Mouse (Mus musculus): ENCODE results near the gene Csnk2b. TPM values are rescaled to one million over a fixed set of nuclear protein-coding genes. Genes with fewer than 3 reads are reported as not detected.

Gene Csnk2b
- polyA plus RNA-seq, 1 experiment from 2014 or later: 310 TPM

GRCm38 (mm10) chr17:35092403-35093198 is 29.3 kb downstream of the Csnk2b start:
- DNase-seq (ENCODE audit: low spot score) (no peak), ATAC-seq (ENCODE audit: low FRiP score) (no peak)
- no peak overlapping the region for H3K9ac ChIP-seq (ENCODE audit: low read depth, low read length)
- no peaks in the 10 kb centered on the region for H3K27me3 ChIP-seq (ENCODE audit: control insufficient read depth, insufficient read depth, low read length)
- no peak overlapping the region for H3K4me3 ChIP-seq (ENCODE audit: low read depth, low read length)
- 0 out of 2 replicates have a peak, but pooled peaks cover 6% of the 10 kb centered on the region for H3K36me3 ChIP-seq (ENCODE audit: control insufficient read depth, insufficient read depth, low read length)
- WGBS: 93% methylated on average over 14 of the region's 14 CpGs
- no peak overlapping the region for H3K4me2 ChIP-seq (replicated peaks; ENCODE audit: low read depth, low read length)
- no peak overlapping the region for H3K27ac ChIP-seq (ENCODE audit: low read depth, low read length)
- no peaks in the 10 kb centered on the region for H3K9me3 ChIP-seq (ENCODE audit: control insufficient read depth, low read length)
- peaks cover 7% of the 10 kb centered on the region; the same call in 1 of the 2 replicates for H3K4me1 ChIP-seq (replicated peaks; ENCODE audit: control insufficient read depth, insufficient read depth, low read length)

GRCm38 (mm10) chr17:35090166-35090932 is 31.5 kb downstream of the Csnk2b start:
- Histone ChIP-seq H3K9ac (ENCODE audit: low read depth, low read length) (peak overlapping the region; percentile 83), H3K27ac (ENCODE audit: low read depth, low read length) (no peak overlapping the region), H3K4me1 (replicated peaks; ENCODE audit: control insufficient read depth, insufficient read depth, low read length) (peaks cover 7% of the 10 kb centered on the region; the same call in 1 of the 2 replicates), H3K9me3 (ENCODE audit: control insufficient read depth, low read length) (no peaks in the 10 kb centered on the region), H3K27me3 (ENCODE audit: control insufficient read depth, insufficient read depth, low read length) (no peaks in the 10 kb centered on the region), H3K4me3 (ENCODE audit: low read depth, low read length) (peak overlapping the region; percentile 54), H3K4me2 (replicated peaks; ENCODE audit: low read depth, low read length) (peak overlapping the region; percentile 47), H3K36me3 (ENCODE audit: control insufficient read depth, insufficient read depth, low read length) (0 out of 2 replicates have a peak, but pooled peaks cover 6% of the 10 kb centered on the region)
- DNase-seq (ENCODE audit: low spot score) (no peak), ATAC-seq (ENCODE audit: low FRiP score) (no peak)
- WGBS: 76% methylated on average over 8 of the region's 8 CpGs

- 0 out of 2 replicates have a peak, but pooled peaks cover 6% of the 10 kb centered on the region for H3K36me3 ChIP-seq (ENCODE audit: control insufficient read depth, insufficient read depth, low read length)
- H3K4me1 ChIP-seq (replicated peaks; ENCODE audit: control insufficient read depth, insufficient read depth, low read length): peaks cover 7% of the 10 kb centered on the region; the same call in 1 of the 2 replicates
- WGBS: 3% methylated on average over 61 of the region's 67 CpGs
- peak; percentile 98 for ATAC-seq (ENCODE audit: low FRiP score)
- H3K9ac ChIP-seq (ENCODE audit: low read depth, low read length): peak within 1 kb of the TSS; percentile 83
- peak within 1 kb of the TSS; percentile 47 for H3K4me2 ChIP-seq (replicated peaks; ENCODE audit: low read depth, low read length)
- H3K9me3 ChIP-seq (ENCODE audit: control insufficient read depth, low read length): no peaks in the 10 kb centered on the region
- H3K27ac ChIP-seq (ENCODE audit: low read depth, low read length): peak within 1 kb of the TSS; percentile 95
- peak within 1 kb of the TSS; percentile 54 for H3K4me3 ChIP-seq (ENCODE audit: low read depth, low read length)
- peak; percentile 96 for DNase-seq (ENCODE audit: low spot score)
- H3K27me3 ChIP-seq (ENCODE audit: control insufficient read depth, insufficient read depth, low read length): no peaks in the 10 kb centered on the region
These were observed 32.8 kb downstream of the Csnk2b start, which contains the start of gene Abhd16a for GRCm38 (mm10) chr17:35088825-35089644. TSS of gene Abhd16a (plus strand) at chr17:35089263.

GRCm38 (mm10) chr17:35088151-35088550 is 33.7 kb downstream of the Csnk2b start:
- Histone ChIP-seq H3K4me2 (replicated peaks; ENCODE audit: low read depth, low read length) (no peak overlapping the region), H3K27me3 (ENCODE audit: control insufficient read depth, insufficient read depth, low read length) (no peaks in the 10 kb centered on the region), H3K4me3 (ENCODE audit: low read depth, low read length) (no peak overlapping the region), H3K36me3 (ENCODE audit: control insufficient read depth, insufficient read depth, low read length) (0 out of 2 replicates have a peak, but pooled peaks cover 6% of the 10 kb centered on the region), H3K27ac (ENCODE audit: low read depth, low read length) (no peak overlapping the region), H3K9me3 (ENCODE audit: control insufficient read depth, low read length) (no peaks in the 10 kb centered on the region), H3K9ac (ENCODE audit: low read depth, low read length) (no peak overlapping the region), H3K4me1 (replicated peaks; ENCODE audit: control insufficient read depth, insufficient read depth, low read length) (peaks cover 7% of the 10 kb centered on the region; the same call in 1 of the 2 replicates)
- ATAC-seq (ENCODE audit: low FRiP score) (no peak), DNase-seq (ENCODE audit: low spot score) (no peak)
- WGBS: 64% methylated on average over 2 of the region's 2 CpGs

GRCm38 (mm10) chr17:35085208-35085865 is 36.5 kb downstream of the Csnk2b start, which contains the start of gene Ly6g6f:
TSS of gene Ly6g6f (minus strand) at chr17:35085610.
- no peak for ATAC-seq (ENCODE audit: low FRiP score)
- Histone ChIP-seq H3K9ac (ENCODE audit: low read depth, low read length) (no peak within 1 kb of the TSS), H3K27me3 (ENCODE audit: control insufficient read depth, insufficient read depth, low read length) (no peaks in the 10 kb centered on the region), H3K4me2 (replicated peaks; ENCODE audit: low read depth, low read length) (no peak within 1 kb of the TSS), H3K36me3 (ENCODE audit: control insufficient read depth, insufficient read depth, low read length) (no peaks in the 10 kb centered on the region), H3K4me1 (replicated peaks; ENCODE audit: control insufficient read depth, insufficient read depth, low read length) (peaks cover 4% of the 10 kb centered on the region; the same call in 1 of the 2 replicates), H3K27ac (ENCODE audit: low read depth, low read length) (no peak within 1 kb of the TSS), H3K9me3 (ENCODE audit: control insufficient read depth, low read length) (no peaks in the 10 kb centered on the region), H3K4me3 (ENCODE audit: low read depth, low read length) (no peak within 1 kb of the TSS)
- no peak for DNase-seq (ENCODE audit: low spot score)
- WGBS: 83% methylated on average over 7 of the region's 7 CpGs

GRCm38 (mm10) chr17:35083929-35084497 is 37.8 kb downstream of the Csnk2b start:
- no peaks in the 10 kb centered on the region for H3K36me3 ChIP-seq (ENCODE audit: control insufficient read depth, insufficient read depth, low read length)
- no peaks in the 10 kb centered on the region for H3K9me3 ChIP-seq (ENCODE audit: control insufficient read depth, low read length)
- no peak overlapping the region for H3K9ac ChIP-seq (ENCODE audit: low read depth, low read length)
- no peak for DNase-seq (ENCODE audit: low spot score)
- no peak overlapping the region for H3K27ac ChIP-seq (ENCODE audit: low read depth, low read length)
- 86% methylated on average over 3 of the region's 3 CpGs for WGBS
- H3K27me3 ChIP-seq (ENCODE audit: control insufficient read depth, insufficient read depth, low read length): no peaks in the 10 kb centered on the region
- no peaks in the 10 kb centered on the region for H3K4me1 ChIP-seq (replicated peaks; ENCODE audit: control insufficient read depth, insufficient read depth, low read length)
- ATAC-seq (ENCODE audit: low FRiP score): no peak
- no peak overlapping the region for H3K4me2 ChIP-seq (replicated peaks; ENCODE audit: low read depth, low read length)
- H3K4me3 ChIP-seq (ENCODE audit: low read depth, low read length): no peak overlapping the region

- H3K9ac ChIP-seq (ENCODE audit: low read depth, low read length): no peak overlapping the region
- 0 out of 2 replicates have a peak, but pooled peaks cover 2% of the 10 kb centered on the region for H3K4me1 ChIP-seq (replicated peaks; ENCODE audit: control insufficient read depth, insufficient read depth, low read length)
- H3K9me3 ChIP-seq (ENCODE audit: control insufficient read depth, low read length): no peaks in the 10 kb centered on the region
- DNase-seq (ENCODE audit: low spot score) (no peak), ATAC-seq (ENCODE audit: low FRiP score) (no peak)
- H3K36me3 ChIP-seq (ENCODE audit: control insufficient read depth, insufficient read depth, low read length): no peaks in the 10 kb centered on the region
- no peak overlapping the region for H3K4me2 ChIP-seq (replicated peaks; ENCODE audit: low read depth, low read length)
- no peak overlapping the region for H3K27ac ChIP-seq (ENCODE audit: low read depth, low read length)
- H3K4me3 ChIP-seq (ENCODE audit: low read depth, low read length): no peak overlapping the region
- H3K27me3 ChIP-seq (ENCODE audit: control insufficient read depth, insufficient read depth, low read length): no peaks in the 10 kb centered on the region
- 86% methylated on average over 16 of the region's 16 CpGs for WGBS
These were observed 38.8 kb downstream of the Csnk2b start for GRCm38 (mm10) chr17:35082841-35083576.
